Comparison of ENCODE assay signal across 11 mouse cellular contexts in genomic region chr13:51127906-51128305, GRCm38 (mm10).
"Had no signal": no experiment of that assay in that cellular context is flagged by ENCODE, and none has a peak within 500 bp of the region (broad histone marks: within the 10 kb centered on the region; RNA-seq: fewer than 3 reads in every experiment).

No protein-coding gene starts in this region.

- H3K9ac ChIP-seq: limb, embryonic 13.5 days; liver, embryonic 14.5 days had no signal

- H3K4me3 ChIP-seq: layer of hippocampus, adult 2 months; limb, embryonic 13.5 days; midbrain, embryonic 10.5 days had no signal

- DNase-seq: kidney, adult 2 months; kidney, postnatal 36 days; left cerebral cortex, postnatal 4 days had no signal

- ATAC-seq: intestine, embryonic 16.5 days; midbrain, embryonic 16.5 days had no signal

- H3K27ac ChIP-seq: kidney, postnatal 0 days; layer of hippocampus, adult 2 months; limb, embryonic 13.5 days; liver, embryonic 14.5 days; midbrain, embryonic 10.5 days; stomach, postnatal 0 days had no signal

- H3K27me3 ChIP-seq: limb, embryonic 13.5 days had no signal

- H3K9me3 ChIP-seq: limb, embryonic 13.5 days; midbrain, embryonic 10.5 days had no signal

- H3K4me2 ChIP-seq: limb, embryonic 13.5 days had no signal
